Comparison of ENCODE assay signal across 25 mouse cellular contexts in genomic region chr3:32630210-32630609, GRCm38 (mm10). TPM values are rescaled to one million over a fixed set of nuclear protein-coding genes. Genes with fewer than 3 reads are reported as not detected.
A peak's percentile ranks its signal among the peaks of the same experiment; 100 is the strongest.
DNase-seq lines count a peak whose midpoint lies in the region; ATAC-seq and TF ChIP-seq lines count a peak whose summit lies in the region.
"Had no signal": no experiment of that assay in that cellular context is flagged by ENCODE, and none has a peak within 500 bp of the region (broad histone marks: within the 10 kb centered on the region; RNA-seq: fewer than 3 reads in every experiment).

No protein-coding gene starts in this region.

- ATAC-seq in heart, embryonic 12.5 days (ENCODE audit: insufficient number of reproducible peaks, low FRiP score) = no peak
- ATAC-seq in megakaryocyte, adult 5-6 weeks (ENCODE audit: poor library complexity, severe bottlenecking) = no peak
- ATAC-seq: forebrain, embryonic 15.5 days; midbrain, embryonic 16.5 days had no signal

- no peaks in the 10 kb centered on the region for H3K4me1 ChIP-seq in heart, embryonic 12.5 days (replicated peaks)
- peaks cover 0 to 4% of the 10 kb centered on the region in 2 experiments; a peak in 2 of 4 replicates for H3K4me1 ChIP-seq in CH12.LX (ENCODE audit: control insufficient read depth in 1 of 2, insufficient read depth in 2 of 2)
- H3K4me1 ChIP-seq: forebrain, embryonic 15.5 days; liver, embryonic 13.5 days; midbrain, embryonic 10.5 days; stomach, embryonic 15.5 days had no signal

- in situ Hi-C loops in CH12.LX (cut with MboI; ENCODE audit: low pct_ligation_motif_present, low pct_unique_long_range_greater_than_20kb, low sequenced_read_pairs) = no loop called here

- no peak for TF ChIP-seq POLR2A in CH12.LX (IDR thresholded peaks at IDR 0.05; ENCODE audit: low read depth, low read length)

- no peaks in the 10 kb centered on the region for H3K79me3 ChIP-seq in C2C12 (ENCODE audit: low read depth)

- H3K27ac ChIP-seq in heart, embryonic 12.5 days (ENCODE audit: poor library complexity, severe bottlenecking) = no peak overlapping the region
- no peak overlapping the region for H3K27ac ChIP-seq in CH12.LX (ENCODE audit: insufficient read depth, low read depth)
- H3K27ac ChIP-seq: forebrain, embryonic 15.5 days; heart, adult 2 months; hindbrain, embryonic 14.5 days; kidney, postnatal 0 days; liver, embryonic 13.5 days; macrophage; midbrain, embryonic 10.5 days; stomach, embryonic 15.5 days had no signal

- H3K36me3 ChIP-seq in heart, embryonic 12.5 days = no peaks in the 10 kb centered on the region
- H3K36me3 ChIP-seq in C2C12 (ENCODE audit: control insufficient read depth, insufficient read depth) = no peaks in the 10 kb centered on the region
- H3K36me3 ChIP-seq in CH12.LX (replicated peaks in 1 of 2; ENCODE audit: control insufficient read depth in 1 of 2, insufficient read depth in 1 of 2, low read length in 1 of 2) = no peaks in the 10 kb centered on the region
- H3K36me3 ChIP-seq: forebrain, embryonic 15.5 days; G1E; liver, embryonic 13.5 days; midbrain, embryonic 10.5 days; stomach, embryonic 15.5 days had no signal

- H3K27me3 ChIP-seq in heart, embryonic 12.5 days (replicated peaks) = no peaks in the 10 kb centered on the region
- H3K27me3 ChIP-seq in C2C12 (ENCODE audit: control insufficient read depth, insufficient read depth, insufficient read length) (no peaks in the 10 kb centered on the region), CH12.LX (replicated peaks) (no peaks in the 10 kb centered on the region)
- H3K27me3 ChIP-seq: forebrain, embryonic 15.5 days; liver, embryonic 13.5 days; stomach, embryonic 15.5 days had no signal

- no peaks in the 10 kb centered on the region for H3K9me3 ChIP-seq in heart, embryonic 12.5 days (replicated peaks)
- H3K9me3 ChIP-seq in CH12.LX (replicated peaks; ENCODE audit: low read length) = no peaks in the 10 kb centered on the region
- H3K9me3 ChIP-seq: forebrain, embryonic 15.5 days; G1E; liver, embryonic 13.5 days; midbrain, embryonic 10.5 days; stomach, embryonic 15.5 days had no signal

- no peak overlapping the region for H3K4me3 ChIP-seq in heart, embryonic 12.5 days
- no peak overlapping the region for H3K4me3 ChIP-seq in C2C12 (ENCODE audit: insufficient read depth, poor library complexity, severe bottlenecking)
- no peak overlapping the region for H3K4me3 ChIP-seq in CH12.LX (replicated peaks in 1 of 3; ENCODE audit: low read depth in 2 of 3, low read length in 2 of 3, poor library complexity in 1 of 3)
- H3K4me3 ChIP-seq: forebrain, embryonic 15.5 days; heart, adult 2 months; liver, embryonic 13.5 days; midbrain, embryonic 10.5 days; stomach, embryonic 15.5 days had no signal

- no peak overlapping the region for H3K9ac ChIP-seq in heart, embryonic 12.5 days
- H3K9ac ChIP-seq in CH12.LX (ENCODE audit: insufficient read depth, low read depth) = no peak overlapping the region
- H3K9ac ChIP-seq: forebrain, embryonic 15.5 days; hindbrain, embryonic 14.5 days; liver, embryonic 13.5 days; stomach, embryonic 15.5 days had no signal

- 47% methylated on average over 4 of the region's 4 CpGs for WGBS in heart, embryonic 12.5 days

- no peak overlapping the region for H3ac ChIP-seq in C2C12 (ENCODE audit: control insufficient read depth, insufficient read length, low read depth)

- dilution Hi-C loops in CH12.LX (cut with MboI; ENCODE audit: extremely low pct_ligation_motif_present, extremely low pct_unique_long_range_greater_than_20kb, low sequenced_read_pairs) = no loop called here

- TF ChIP-seq CTCF in C2C12 (IDR thresholded peaks at IDR 0.05; ENCODE audit: control insufficient read depth, insufficient read depth, insufficient read length) (no peak), CH12.LX (conservative IDR thresholded peaks at IDR 0.05 in 1 of 2, IDR thresholded peaks at IDR 0.05 in 1 of 2; ENCODE audit: low read depth in 2 of 2, low read length in 2 of 2) (no peak)

- intact Hi-C loops in heart, postnatal 10 days (cut with DNase I) = no loop called here

- TF ChIP-seq EP300 in CH12.LX (IDR thresholded peaks at IDR 0.05; ENCODE audit: low read length) = no peak

- TF ChIP-seq RAD21 in CH12.LX (IDR thresholded peaks at IDR 0.05; ENCODE audit: low read depth, low read length) = no peak

- H3K4me2 ChIP-seq in heart, embryonic 12.5 days = no peak overlapping the region
- H3K4me2 ChIP-seq in CH12.LX (ENCODE audit: insufficient read depth, low read depth, poor library complexity, severe bottlenecking) = no peak overlapping the region
- H3K4me2 ChIP-seq: forebrain, embryonic 15.5 days; hindbrain, embryonic 14.5 days; liver, embryonic 13.5 days; stomach, embryonic 15.5 days had no signal

- DNase-seq in heart, postnatal 10 days = peak; percentile 32 to 38
- DNase-seq in CH12.LX (ENCODE audit: extremely low read depth) (no peak), ZHBTc4 (ENCODE audit: low read depth, low spot score) (peak; percentile 91)
- DNase-seq in cerebellum, adult 11-12 months = no peak
- DNase-seq: adrenal gland, postnatal 14 days; cerebellum, adult 8-10 months; cerebellum, postnatal 36 days; kidney, adult 2 months; layer of hippocampus, adult 9-11 months; liver, embryonic 13.5 days; lung, adult 2 months; right cerebral cortex, postnatal 4 days; thymus, postnatal 25 days had no signal

- H3K79me2 ChIP-seq in C2C12 (ENCODE audit: control insufficient read depth, insufficient read depth) = no peaks in the 10 kb centered on the region
- H3K79me2 ChIP-seq in CH12.LX (replicated peaks; ENCODE audit: control insufficient read depth, extremely low read depth, insufficient read depth, poor library complexity, severe bottlenecking) = no peaks in the 10 kb centered on the region

TF ChIP-seq in C2C12, 6 proteins besides CTCF, POLR2A, EP300 and RAD21:
- TF ChIP-seq MAX (IDR thresholded peaks at IDR 0.05) (no peak), USF1 (IDR thresholded peaks at IDR 0.05; ENCODE audit: low read depth) (peak; percentile 86)

TF ChIP-seq in CH12.LX, 34 proteins besides CTCF, POLR2A, EP300 and RAD21:
- TF ChIP-seq PAX5 (IDR thresholded peaks at IDR 0.05; ENCODE audit: low read length) (no peak), USF1 (IDR thresholded peaks at IDR 0.05; ENCODE audit: low read depth, low read length) (peak; percentile 48), BHLHE40 (IDR thresholded peaks at IDR 0.05; ENCODE audit: low read depth, low read length) (0 out of 2 replicates have a peak, but pooled peaks have one; percentile 38), USF2 (conservative IDR thresholded peaks at IDR 0.05; ENCODE audit: low read depth, low read length) (peak; percentile 24; the same call in 1 of the 2 replicates), SMC3 (IDR thresholded peaks at IDR 0.05; ENCODE audit: low read depth, low read length) (no peak)

RNA-seq across cellular contexts. Expression of gene Gnb4, which starts 13.8 kb away (rescaled TPM):
- 10 to 100 TPM; 39.9 to 40.4 TPM for total RNA-seq in heart, postnatal 10 days (2021)
- 50.5 and 50.7 TPM in 2 replicates for polyA plus RNA-seq in heart, embryonic 12.5 days (2016; fragmentation: Nextera tagmentation; extraction: Ambion mirVana)
- 59.0 TPM for polyA plus RNA-seq in C2C12 (2012; fragmentation: generic; extraction: Trizol)
- 1.8 and 5.0 TPM in 2 replicates for total RNA-seq in CH12.LX (2012; rRNA removed)
- 0.38 and 0.50 TPM in 2 replicates for total RNA-seq in CH12.LX (2014; rRNA removed)
- polyA plus RNA-seq in CH12.LX (2012; ENCODE audit: insufficient read length, low read depth) = 0.38 and 0.41 TPM in 2 replicates
- total RNA-seq in megakaryocyte, adult 5-6 weeks (2015) = 1.8 and 2.7 TPM in 2 replicates
- 2.0 and 5.2 TPM in 2 replicates for total RNA-seq in megakaryocyte, adult 5-6 weeks (2017)

Comparison
In these comparisons a context has a peak if more than half of its experiments do, and no peak if none do; other contexts are left out.
1. DNase-seq: peak in heart, postnatal 10 days (2 of 2) and ZHBTc4 (single experiment); none in CH12.LX (single experiment) and cerebellum, adult 11-12 months (single experiment).
2. RNA of gene Gnb4, which starts 13.8 kb away (total RNA-seq): 39.9 to 40.4 TPM in heart, postnatal 10 days; 1.8 to 5.2 TPM in megakaryocyte, adult 5-6 weeks and 0.38 to 5.0 TPM in CH12.LX; every median in the first group is over 4 times any median in the second.